Mouse (Mus musculus) hindbrain, embryonic 16.5 days (tissue): ENCODE data around the gene Rtcb. TPM values are rescaled to one million over a fixed set of nuclear protein-coding genes. Genes with fewer than 3 reads are reported as not detected.

Source experiments
- ATAC-seq: fragments of 200-750 bp; cut with Nextera tagmentation; 2 replicates; pipeline ENCODE4 v1.8.0; 2017; ENCODE audit warnings: moderate TSS enrichment, moderate library complexity
- H3K27ac ChIP-seq: fragments of 300-500 bp; sonication (generic); 2 replicates; pipeline ENCODE4 v1.5.1; 2014; ENCODE audit warnings: low read depth, mild to moderate bottlenecking, control low read depth, low read length, moderate library complexity
- H3K27me3 ChIP-seq: fragments of 300-500 bp; sonication (generic); replicated peaks from 2 replicates; pipeline ENCODE4 v1.6.1; 2014; ENCODE audit warnings: low read length; ENCODE audit not compliant: control insufficient read depth, insufficient read depth
- H3K36me3 ChIP-seq: fragments of 300-500 bp; sonication (generic); 2 replicates; pipeline ENCODE4 v1.6.1; 2014; ENCODE audit warnings: mild to moderate bottlenecking, low read length, moderate library complexity, mixed read lengths; ENCODE audit not compliant: control insufficient read depth, insufficient read depth
- H3K4me1 ChIP-seq: fragments of 300-500 bp; sonication (generic); 2 replicates; pipeline ENCODE4 v1.6.1; 2014; ENCODE audit warnings: low read depth, low read length; ENCODE audit not compliant: control insufficient read depth, insufficient read depth
- H3K4me2 ChIP-seq: fragments of 300-500 bp; sonication (generic); 2 replicates; pipeline ENCODE4 v1.6.1; 2014; ENCODE audit warnings: mild to moderate bottlenecking, low read length, control low read depth, moderate library complexity
- H3K4me3 ChIP-seq: fragments of 300-500 bp; sonication (generic); 2 replicates; pipeline ENCODE4 v1.5.1; 2014; ENCODE audit warnings: mild to moderate bottlenecking, low read length, control low read depth, moderate library complexity
- H3K9ac ChIP-seq: fragments of 300-500 bp; sonication (generic); 2 replicates; pipeline ENCODE4 v1.6.1; 2014; ENCODE audit warnings: low read depth, mild to moderate bottlenecking, control low read depth, low read length, moderate library complexity
- H3K9me3 ChIP-seq: fragments of 300-500 bp; sonication (generic); 2 replicates; pipeline ENCODE4 v1.6.1; 2014; ENCODE audit warnings: mild to moderate bottlenecking, low read length, moderate library complexity; ENCODE audit not compliant: control insufficient read depth
- WGBS: fragments of 180-500 bp; shearing (Covaris S2); extraction: QIAGEN DNeasy Blood & Tissue Kit; methylation state at CpG from one replicate; pipeline ENCODE4 v1.1.7; 2014; 5-methylcytosine and 5-hydroxymethylcytosine counted together
- polyA plus RNA-seq: library from polyadenylated mRNA; unstranded; fragments of >200 nt; fragmentation: Nextera tagmentation; extraction: Ambion mirVana; gene quantifications from 2 replicates; pipeline ENCODE4 v1.2.1, GENCODE M21; 2015

Gene Rtcb
- polyA plus RNA-seq = 171 and 176 TPM in 2 replicates

DNA sequence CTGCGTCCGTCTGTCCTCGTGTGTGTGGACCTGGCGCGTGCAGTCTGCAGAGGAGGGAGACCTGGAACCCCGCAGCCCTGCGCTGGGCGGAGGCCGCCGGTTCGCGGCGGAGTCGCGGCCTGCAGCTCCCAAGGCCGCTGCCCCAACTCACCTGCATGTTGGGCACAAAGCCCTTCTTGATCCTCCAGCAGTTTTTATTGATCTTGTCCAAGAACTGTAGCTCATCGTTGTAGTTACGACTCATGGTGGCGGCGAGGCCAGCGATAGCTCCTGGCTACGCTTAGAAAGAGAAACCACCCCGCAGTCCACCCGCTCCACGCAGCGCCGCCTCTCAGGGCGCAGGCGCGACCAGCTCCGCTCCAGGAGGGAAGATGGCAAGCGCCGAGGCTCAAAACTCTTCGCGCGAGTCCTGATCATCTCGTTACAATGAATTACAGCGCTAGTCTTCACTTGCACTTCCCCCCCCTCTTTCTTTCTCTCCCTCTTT, at the start of gene Rtcb:
Gene Rtcb (minus strand): TSS at position 360 of the 487 bp plus-strand sequence.
- ATAC-seq = peak; percentile 92
- peak within 1 kb of the TSS; percentile 62 for H3K4me2 ChIP-seq
- H3K4me3 ChIP-seq = peak within 1 kb of the TSS; percentile 97
- peak within 1 kb of the TSS; percentile 79 for H3K27ac ChIP-seq
- under 1% methylated on average over 38 of the region's 38 CpGs for WGBS
- H3K9me3 ChIP-seq = no peaks in the 10 kb centered on the region
- peak within 1 kb of the TSS; percentile 93 for H3K9ac ChIP-seq
- H3K36me3 ChIP-seq = peaks cover 12% of the 10 kb centered on the region; the same call in 1 of the 2 replicates
- H3K4me1 ChIP-seq = peaks cover 4% of the 10 kb centered on the region
- no peaks in the 10 kb centered on the region; the same call in 1 of the 2 replicates for H3K27me3 ChIP-seq

DNA sequence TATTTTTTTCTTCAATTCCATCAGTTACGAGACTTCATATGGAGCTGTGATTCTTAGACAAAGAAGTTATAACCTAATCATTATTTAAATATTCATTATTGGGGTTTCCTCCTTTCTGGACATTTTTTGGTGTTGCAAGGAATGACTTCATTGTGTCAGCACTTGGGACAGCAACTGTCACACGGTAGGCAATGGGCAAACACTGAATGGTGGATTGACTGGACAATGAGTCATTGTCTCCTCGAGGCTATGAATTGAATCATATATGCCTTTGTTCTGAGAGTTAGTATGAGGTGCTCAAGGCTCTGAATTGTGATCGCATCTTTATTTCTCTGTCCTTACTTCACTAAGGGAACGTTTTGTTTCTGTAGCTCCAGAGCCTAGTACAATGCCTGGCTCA, 48.8 kb upstream of the Rtcb start:
- H3K27ac ChIP-seq = no peak overlapping the region
- H3K4me2 ChIP-seq = no peak overlapping the region
- no peak overlapping the region for H3K4me3 ChIP-seq
- no peak overlapping the region for H3K9ac ChIP-seq
- no peaks in the 10 kb centered on the region for H3K9me3 ChIP-seq
- no peaks in the 10 kb centered on the region for H3K4me1 ChIP-seq
- H3K36me3 ChIP-seq = no peaks in the 10 kb centered on the region
- H3K27me3 ChIP-seq = no peaks in the 10 kb centered on the region
- WGBS = 68% methylated on average over 5 of the region's 5 CpGs
- ATAC-seq = no peak

DNA sequence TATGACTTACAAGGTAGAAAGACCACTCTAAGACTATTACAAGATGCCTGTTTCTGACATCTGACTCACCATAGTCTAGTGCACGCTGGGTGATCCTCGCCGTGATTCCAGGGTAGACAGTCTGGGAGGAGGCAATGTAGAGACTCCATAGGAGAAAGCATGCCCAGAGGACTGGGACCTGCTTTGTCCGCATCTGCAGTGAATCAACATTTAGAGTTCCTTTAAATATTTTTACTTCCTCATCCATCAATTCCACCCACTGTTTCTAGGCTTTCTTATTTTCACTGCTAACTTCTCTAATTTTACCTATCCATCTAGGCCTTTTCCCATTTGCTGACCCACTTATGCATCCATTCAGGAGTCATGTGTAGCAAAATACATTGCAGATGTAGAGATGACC, 42.8 kb upstream of the Rtcb start:
- H3K27ac ChIP-seq = no peak overlapping the region
- no peaks in the 10 kb centered on the region for H3K4me1 ChIP-seq
- 94% methylated on average over 4 of the region's 4 CpGs for WGBS
- no peak overlapping the region for H3K4me2 ChIP-seq
- no peaks in the 10 kb centered on the region for H3K27me3 ChIP-seq
- no peak overlapping the region for H3K4me3 ChIP-seq
- no peak for ATAC-seq
- H3K9me3 ChIP-seq = no peaks in the 10 kb centered on the region
- no peak overlapping the region for H3K9ac ChIP-seq
- H3K36me3 ChIP-seq = no peaks in the 10 kb centered on the region

DNA sequence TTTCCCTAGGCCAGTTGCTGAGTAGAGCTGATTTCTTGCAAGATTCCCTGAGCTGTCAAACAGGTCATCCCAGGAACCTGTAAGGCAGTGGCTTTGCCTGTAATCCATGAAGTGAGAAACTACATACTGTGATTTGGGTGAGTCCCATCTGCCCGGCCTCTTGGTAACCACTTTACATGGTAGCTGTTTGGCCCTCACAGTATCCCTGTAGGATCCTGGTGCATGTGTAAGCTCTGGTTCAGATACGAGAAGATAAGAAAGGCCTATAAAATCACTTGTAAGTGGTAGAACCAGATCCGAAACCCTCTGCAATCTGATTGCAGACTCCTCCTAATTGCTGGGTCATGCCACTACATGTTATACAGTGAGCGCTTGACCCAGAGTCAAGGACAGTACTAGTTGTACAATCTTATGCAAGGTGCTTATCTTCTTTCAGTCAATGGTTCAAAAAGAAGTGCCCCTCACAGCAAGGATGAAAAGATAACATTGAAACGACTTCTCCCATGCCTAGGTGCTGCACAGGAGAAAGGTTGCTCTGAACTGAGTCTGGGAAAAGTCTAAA, 37.0 kb upstream of the Rtcb start:
- H3K27ac ChIP-seq = no peak overlapping the region

GRCm38 (mm10) chr10:85993836-85994235, 36.2 kb upstream of the Rtcb start:
- no peaks in the 10 kb centered on the region for H3K4me1 ChIP-seq
- H3K27me3 ChIP-seq = no peaks in the 10 kb centered on the region
- H3K9ac ChIP-seq = no peak overlapping the region
- no peak overlapping the region for H3K4me3 ChIP-seq
- no peak overlapping the region for H3K27ac ChIP-seq
- H3K36me3 ChIP-seq = no peaks in the 10 kb centered on the region
- 92% methylated on average over 9 of the region's 9 CpGs for WGBS
- ATAC-seq = no peak
- H3K9me3 ChIP-seq = no peaks in the 10 kb centered on the region
- no peak overlapping the region for H3K4me2 ChIP-seq

More for the DNA sequence above, 37.0 kb upstream of the Rtcb start:
- 91% methylated on average over 5 of the region's 5 CpGs for WGBS
- Histone ChIP-seq H3K4me1 (no peaks in the 10 kb centered on the region), H3K9me3 (no peaks in the 10 kb centered on the region), H3K4me3 (no peak overlapping the region), H3K36me3 (no peaks in the 10 kb centered on the region), H3K9ac (no peak overlapping the region), H3K4me2 (no peak overlapping the region), H3K27me3 (no peaks in the 10 kb centered on the region)
- no peak for ATAC-seq

DNA sequence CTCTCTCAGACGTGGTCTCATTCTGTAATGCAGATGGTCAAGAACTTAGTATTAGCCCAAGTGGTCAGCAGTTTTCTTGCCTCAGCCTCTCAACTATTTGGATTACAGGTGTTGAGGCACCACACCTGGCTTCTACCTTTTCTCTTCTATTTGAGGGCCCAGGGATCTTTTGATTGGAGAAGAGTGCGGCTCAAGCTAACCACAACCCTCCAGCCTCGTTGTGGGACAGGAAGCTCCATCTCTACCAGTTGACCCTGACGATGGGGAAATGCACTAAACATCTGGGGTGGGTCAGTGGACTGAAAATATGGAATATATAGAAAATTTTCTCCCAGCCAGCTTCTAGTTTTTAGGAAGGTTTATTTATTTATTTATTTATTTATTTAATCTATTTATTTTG, 34.8 kb upstream of the Rtcb start:
- Histone ChIP-seq H3K9me3 (no peaks in the 10 kb centered on the region), H3K36me3 (no peaks in the 10 kb centered on the region)
- 90% methylated on average over 4 of the region's 4 CpGs for WGBS

DNA sequence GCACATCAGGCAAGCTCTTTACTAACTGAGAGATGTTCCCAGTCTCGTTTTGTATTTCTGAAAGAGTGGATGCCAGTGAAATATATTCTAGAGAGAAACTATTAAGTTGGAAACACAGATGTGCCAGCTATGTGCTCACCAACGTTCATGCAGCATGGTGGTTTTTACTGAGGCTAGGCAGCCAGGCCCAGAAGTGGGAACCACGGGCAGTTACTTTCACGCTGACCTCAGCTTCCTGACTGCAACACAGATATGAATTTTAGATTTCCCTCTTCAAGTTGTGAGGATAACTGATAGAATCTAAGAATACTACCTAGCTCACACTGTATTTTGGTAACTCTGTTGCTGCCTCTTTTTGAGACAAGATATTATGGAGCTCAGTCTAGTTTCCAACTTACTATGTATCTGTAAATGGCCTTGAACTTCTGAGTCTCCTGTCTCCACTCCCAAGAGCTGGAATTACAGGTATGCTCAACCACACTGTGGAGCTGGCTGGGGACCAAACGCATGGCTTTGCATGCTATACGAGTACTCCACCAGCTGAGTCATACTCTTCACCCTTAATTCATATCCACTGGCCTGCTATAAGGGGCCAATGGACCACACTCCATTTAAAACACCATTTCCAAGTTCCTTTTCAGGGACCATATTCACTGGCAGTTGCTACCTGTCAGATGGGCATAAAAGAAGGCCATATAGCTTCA, 31.9 kb upstream of the Rtcb start:
- H3K4me1 ChIP-seq = no peaks in the 10 kb centered on the region
- no peak overlapping the region for H3K9ac ChIP-seq
- H3K4me2 ChIP-seq = no peak overlapping the region
- H3K27ac ChIP-seq = no peak overlapping the region
- H3K36me3 ChIP-seq = no peaks in the 10 kb centered on the region
- no peaks in the 10 kb centered on the region for H3K27me3 ChIP-seq
- no peak overlapping the region for H3K4me3 ChIP-seq
- WGBS = 84% methylated on average over 6 of the region's 6 CpGs
- ATAC-seq = no peak
- no peaks in the 10 kb centered on the region for H3K9me3 ChIP-seq

More for the DNA sequence above, 34.8 kb upstream of the Rtcb start:
- Histone ChIP-seq H3K9ac (no peak overlapping the region), H3K4me1 (no peaks in the 10 kb centered on the region), H3K27ac (no peak overlapping the region), H3K4me3 (no peak overlapping the region), H3K27me3 (no peaks in the 10 kb centered on the region), H3K4me2 (no peak overlapping the region)
- ATAC-seq = no peak

GRCm38 (mm10) chr10:85972915-85973314, 15.3 kb upstream of the Rtcb start:
- peak; percentile 81 for ATAC-seq
- WGBS = 82% methylated on average over 4 of the region's 4 CpGs
- Histone ChIP-seq H3K4me1 (no peaks in the 10 kb centered on the region), H3K4me3 (no peak overlapping the region), H3K9me3 (no peaks in the 10 kb centered on the region), H3K36me3 (no peaks in the 10 kb centered on the region), H3K4me2 (no peak overlapping the region), H3K27me3 (no peaks in the 10 kb centered on the region), H3K27ac (0 out of 2 replicates have a peak overlapping the region, but pooled peaks have one; percentile 4), H3K9ac (no peak overlapping the region)

- Histone ChIP-seq H3K4me1 (no peaks in the 10 kb centered on the region), H3K9me3 (no peaks in the 10 kb centered on the region), H3K4me2 (no peak overlapping the region), H3K4me3 (no peak overlapping the region), H3K27me3 (no peaks in the 10 kb centered on the region), H3K9ac (no peak overlapping the region), H3K36me3 (no peaks in the 10 kb centered on the region), H3K27ac (no peak overlapping the region)
- 89% methylated on average over 9 of the region's 9 CpGs for WGBS
- ATAC-seq = no peak
Measured at GRCm38 (mm10) chr10:85971826-85972225, 14.2 kb upstream of the Rtcb start.
